Mouse (Mus musculus) G1E (cell line): ENCODE measurements around the gene Heatr5b.

Source experiments
- CTCF ChIP-seq: IDR thresholded peaks from 2 replicates; pipeline ENCODE4 v1.5.1; 2012; ENCODE audit warnings: low read depth, low read length, inconsistent platforms, mixed read lengths
- GATA1 ChIP-seq: IDR thresholded peaks from 2 replicates; pipeline ENCODE4 v1.6.1; 2012; ENCODE audit warnings: borderline replicate concordance, low read length, inconsistent platforms, mixed read lengths

GRCm38 (mm10) chr17:78772317-78772716 is 62.8 kb downstream of the Heatr5b start:
- TF ChIP-seq CTCF (no peak), GATA1 (no peak)
